Mouse (Mus musculus): Measurements from ENCODE around the gene Rreb1. TPM values are rescaled to one million over a fixed set of nuclear protein-coding genes. Genes with fewer than 3 reads are reported as not detected.

The Rreb1 gene
- polyA plus RNA-seq, 1 experiment, result 31.5 TPM

DNA sequence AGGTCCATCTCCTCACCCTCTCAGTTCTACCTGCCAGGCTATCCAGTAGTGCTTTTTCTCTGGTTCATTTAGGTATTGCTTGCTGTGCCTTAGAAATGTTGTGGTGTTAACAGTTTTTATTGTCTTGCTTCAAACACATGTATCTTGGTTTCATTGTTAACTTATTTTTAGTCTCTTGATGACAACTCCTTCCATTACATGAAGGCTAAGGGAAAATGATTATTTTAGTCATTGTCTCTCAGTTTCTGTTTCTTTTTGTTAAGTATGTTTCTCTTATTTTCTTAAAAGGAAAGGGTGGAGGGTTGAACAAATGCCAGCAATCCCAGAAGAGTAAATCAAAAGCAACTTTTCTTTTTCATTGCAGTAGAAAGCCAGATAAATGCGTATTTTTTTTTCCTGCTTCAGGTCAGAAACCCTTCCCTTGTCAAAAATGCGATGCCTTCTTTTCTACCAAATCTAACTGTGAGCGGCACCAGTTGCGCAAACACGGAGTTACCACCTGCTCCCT is 163.0 kb downstream of the Rreb1 start:
- Histone ChIP-seq H3K9me3 (replicated peaks; ENCODE audit: control insufficient read depth, insufficient read depth, low read length, poor library complexity, severe bottlenecking) (no peaks in the 10 kb centered on the region), H3K4me3 (ENCODE audit: low read depth, low read length) (no peak overlapping the region), H3K4me1 (ENCODE audit: control insufficient read depth, insufficient read depth, low read length) (peaks cover 2% of the 10 kb centered on the region), H3K9ac (ENCODE audit: low read depth, poor library complexity, severe bottlenecking) (no peak overlapping the region), H3K27me3 (ENCODE audit: control insufficient read depth, insufficient read depth, low read length, poor library complexity, severe bottlenecking) (no peaks in the 10 kb centered on the region), H3K36me3 (ENCODE audit: control insufficient read depth, insufficient read depth, low read length, poor library complexity, severe bottlenecking) (no peaks in the 10 kb centered on the region), H3K27ac (ENCODE audit: insufficient read depth, low read length) (no peak overlapping the region)
- TF ChIP-seq CTCF (IDR thresholded peaks at IDR 0.05; ENCODE audit: low read depth, low read length), result no peak
- TF ChIP-seq EP300 (IDR thresholded peaks at IDR 0.05; ENCODE audit: insufficient read depth, low read depth, low read length), result no peak
- TF ChIP-seq POLR2A (IDR thresholded peaks at IDR 0.05; ENCODE audit: insufficient read depth, low read length), result no peak

DNA sequence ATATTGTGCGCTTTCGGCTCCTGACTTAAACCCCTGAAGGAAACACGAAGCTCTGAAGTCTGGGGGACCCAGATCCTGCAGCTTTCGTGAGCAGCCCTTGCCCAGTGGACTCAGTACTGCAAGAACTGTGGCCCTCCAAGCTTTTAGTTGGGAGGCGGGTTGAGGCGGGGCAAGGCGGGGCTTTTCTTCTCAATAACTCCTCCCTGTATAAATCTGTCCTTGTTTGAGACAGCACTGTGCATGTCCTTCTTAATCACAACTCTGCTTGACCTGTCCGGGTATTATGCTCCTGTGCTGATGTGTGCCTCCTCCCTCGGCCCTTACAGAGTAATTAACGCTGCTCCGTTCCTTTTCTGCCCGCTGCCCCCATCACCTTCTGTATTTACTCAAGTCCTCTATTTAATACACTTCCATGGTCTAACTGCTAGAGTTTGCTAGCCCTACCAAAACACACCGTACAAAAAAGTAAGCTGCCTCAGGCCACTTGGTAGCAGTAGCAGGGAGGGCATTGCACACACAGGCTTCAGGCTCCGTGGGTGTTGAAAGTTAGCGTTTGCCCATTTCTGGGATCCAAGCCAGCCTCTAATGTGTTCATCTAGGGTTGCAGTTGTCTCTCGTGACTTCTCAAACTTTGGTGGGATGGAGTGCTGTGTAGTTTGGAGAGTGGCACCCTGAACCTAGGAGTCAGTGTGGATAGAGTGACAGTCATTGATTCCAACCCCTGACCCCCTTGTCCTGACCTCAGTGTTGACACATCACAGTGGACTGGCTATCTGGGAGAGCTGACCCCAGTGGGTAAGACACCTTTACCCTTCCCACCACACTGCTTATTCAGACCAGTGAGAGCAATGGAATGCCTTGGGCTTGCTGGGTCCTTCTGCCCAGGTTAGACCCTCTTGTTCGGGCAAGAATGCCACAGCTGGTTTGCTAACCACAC is 164.0 kb downstream of the Rreb1 start:
- TF ChIP-seq POLR2A (IDR thresholded peaks at IDR 0.05; ENCODE audit: insufficient read depth, low read length) (no peak), EP300 (IDR thresholded peaks at IDR 0.05; ENCODE audit: insufficient read depth, low read depth, low read length) (no peak), CTCF (IDR thresholded peaks at IDR 0.05; ENCODE audit: low read depth, low read length) (no peak)
- no peak overlapping the region for H3K4me3 ChIP-seq (ENCODE audit: low read depth, low read length)
- peaks cover 1% of the 10 kb centered on the region for H3K9me3 ChIP-seq (replicated peaks; ENCODE audit: control insufficient read depth, insufficient read depth, low read length, poor library complexity, severe bottlenecking)
- H3K4me1 ChIP-seq (ENCODE audit: control insufficient read depth, insufficient read depth, low read length), result peaks cover 2% of the 10 kb centered on the region
- H3K9ac ChIP-seq (ENCODE audit: low read depth, poor library complexity, severe bottlenecking), result no peak overlapping the region
- H3K27me3 ChIP-seq (ENCODE audit: control insufficient read depth, insufficient read depth, low read length, poor library complexity, severe bottlenecking), result no peaks in the 10 kb centered on the region
- 0 out of 2 replicates have a peak, but pooled peaks cover under 1% of the 10 kb centered on the region for H3K36me3 ChIP-seq (ENCODE audit: control insufficient read depth, insufficient read depth, low read length, poor library complexity, severe bottlenecking)
- no peak overlapping the region for H3K27ac ChIP-seq (ENCODE audit: insufficient read depth, low read length)

DNA sequence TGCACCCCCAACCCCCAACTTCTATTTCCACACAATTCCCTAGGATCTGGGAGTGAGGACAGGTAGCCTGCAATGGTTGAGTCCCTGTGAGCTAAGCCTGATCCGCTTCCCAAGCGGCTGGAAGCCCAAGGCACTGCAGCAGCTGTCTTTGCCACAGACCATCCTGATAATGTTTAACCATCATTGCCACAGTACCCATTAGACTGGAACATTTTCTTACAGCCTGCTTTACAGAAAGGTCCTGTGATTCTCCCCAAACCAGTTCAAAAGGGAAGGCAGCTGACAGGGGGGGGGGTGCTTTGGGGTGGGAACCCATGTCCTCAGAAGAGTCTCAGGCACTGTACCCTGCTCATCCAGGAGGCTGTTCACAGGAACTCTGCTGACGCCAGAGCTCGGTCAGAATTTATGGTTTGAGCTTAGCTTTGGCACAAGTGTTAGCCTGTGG is 164.7 kb downstream of the Rreb1 start:
- TF ChIP-seq POLR2A (IDR thresholded peaks at IDR 0.05; ENCODE audit: insufficient read depth, low read length), result no peak
- TF ChIP-seq EP300 (IDR thresholded peaks at IDR 0.05; ENCODE audit: insufficient read depth, low read depth, low read length), result no peak
- TF ChIP-seq CTCF (IDR thresholded peaks at IDR 0.05; ENCODE audit: low read depth, low read length), result no peak
- Histone ChIP-seq H3K4me3 (ENCODE audit: low read depth, low read length) (no peak overlapping the region), H3K27ac (ENCODE audit: insufficient read depth, low read length) (no peak overlapping the region), H3K36me3 (ENCODE audit: control insufficient read depth, insufficient read depth, low read length, poor library complexity, severe bottlenecking) (0 out of 2 replicates have a peak, but pooled peaks cover 4% of the 10 kb centered on the region), H3K27me3 (ENCODE audit: control insufficient read depth, insufficient read depth, low read length, poor library complexity, severe bottlenecking) (no peaks in the 10 kb centered on the region), H3K9ac (ENCODE audit: low read depth, poor library complexity, severe bottlenecking) (no peak overlapping the region), H3K9me3 (replicated peaks; ENCODE audit: control insufficient read depth, insufficient read depth, low read length, poor library complexity, severe bottlenecking) (peaks cover 8% of the 10 kb centered on the region), H3K4me1 (ENCODE audit: control insufficient read depth, insufficient read depth, low read length) (peaks cover 2% of the 10 kb centered on the region)

DNA sequence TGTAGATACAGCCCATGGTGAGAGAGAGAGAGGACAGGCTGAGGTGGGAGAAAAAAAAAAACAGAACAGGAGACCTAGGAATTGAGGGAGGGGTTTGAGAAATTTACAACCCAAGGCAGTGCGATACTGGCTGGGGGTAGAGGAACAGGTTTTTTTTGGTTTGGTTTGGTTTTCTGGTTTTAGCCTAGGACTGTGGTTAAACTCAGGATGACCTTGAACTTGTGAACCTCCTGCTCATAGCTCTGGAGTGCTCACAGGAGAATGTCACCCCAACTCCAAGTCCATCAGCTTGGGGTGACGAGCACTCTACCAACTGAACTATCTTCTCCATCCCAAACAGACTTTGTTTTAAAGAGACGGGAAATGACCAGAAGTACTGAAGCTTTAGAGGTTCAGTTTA is 165.3 kb downstream of the Rreb1 start:
- Histone ChIP-seq H3K36me3 (ENCODE audit: control insufficient read depth, insufficient read depth, low read length, poor library complexity, severe bottlenecking) (0 out of 2 replicates have a peak, but pooled peaks cover 8% of the 10 kb centered on the region), H3K27ac (ENCODE audit: insufficient read depth, low read length) (no peak overlapping the region), H3K27me3 (ENCODE audit: control insufficient read depth, insufficient read depth, low read length, poor library complexity, severe bottlenecking) (no peaks in the 10 kb centered on the region), H3K9me3 (replicated peaks; ENCODE audit: control insufficient read depth, insufficient read depth, low read length, poor library complexity, severe bottlenecking) (peaks cover 13% of the 10 kb centered on the region), H3K4me3 (ENCODE audit: low read depth, low read length) (no peak overlapping the region), H3K9ac (ENCODE audit: low read depth, poor library complexity, severe bottlenecking) (no peak overlapping the region), H3K4me1 (ENCODE audit: control insufficient read depth, insufficient read depth, low read length) (peaks cover 2% of the 10 kb centered on the region)
- no peak for TF ChIP-seq POLR2A (IDR thresholded peaks at IDR 0.05; ENCODE audit: insufficient read depth, low read length)

DNA sequence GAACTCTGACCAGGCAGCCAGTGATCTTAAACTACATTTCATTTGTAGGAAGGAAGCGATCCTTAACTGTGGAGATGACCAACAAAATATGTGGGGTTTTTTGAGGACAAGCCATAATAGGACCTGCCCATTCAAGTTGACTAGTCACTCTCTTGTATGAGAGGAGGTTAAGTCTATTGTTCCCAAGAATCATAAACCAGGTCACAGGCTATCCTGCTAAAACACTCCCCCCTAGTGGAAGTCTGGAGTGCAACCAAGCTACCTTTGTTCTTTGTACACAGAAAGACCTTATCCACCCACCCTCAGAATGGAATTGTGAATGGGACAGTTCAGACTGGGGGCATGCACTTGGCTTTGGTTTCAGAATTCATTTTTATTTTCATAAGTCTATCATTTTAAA is 166.1 kb downstream of the Rreb1 start:
- Histone ChIP-seq H3K27ac (ENCODE audit: insufficient read depth, low read length) (no peak overlapping the region), H3K4me1 (ENCODE audit: control insufficient read depth, insufficient read depth, low read length) (peaks cover 2% of the 10 kb centered on the region), H3K27me3 (ENCODE audit: control insufficient read depth, insufficient read depth, low read length, poor library complexity, severe bottlenecking) (no peaks in the 10 kb centered on the region), H3K36me3 (ENCODE audit: control insufficient read depth, insufficient read depth, low read length, poor library complexity, severe bottlenecking) (0 out of 2 replicates have a peak, but pooled peaks cover 12% of the 10 kb centered on the region), H3K9me3 (replicated peaks; ENCODE audit: control insufficient read depth, insufficient read depth, low read length, poor library complexity, severe bottlenecking) (peaks cover 22% of the 10 kb centered on the region), H3K4me3 (ENCODE audit: low read depth, low read length) (no peak overlapping the region), H3K9ac (ENCODE audit: low read depth, poor library complexity, severe bottlenecking) (no peak overlapping the region)
- TF ChIP-seq EP300 (IDR thresholded peaks at IDR 0.05; ENCODE audit: insufficient read depth, low read depth, low read length) (no peak), CTCF (IDR thresholded peaks at IDR 0.05; ENCODE audit: low read depth, low read length) (no peak), POLR2A (IDR thresholded peaks at IDR 0.05; ENCODE audit: insufficient read depth, low read length) (no peak)

DNA sequence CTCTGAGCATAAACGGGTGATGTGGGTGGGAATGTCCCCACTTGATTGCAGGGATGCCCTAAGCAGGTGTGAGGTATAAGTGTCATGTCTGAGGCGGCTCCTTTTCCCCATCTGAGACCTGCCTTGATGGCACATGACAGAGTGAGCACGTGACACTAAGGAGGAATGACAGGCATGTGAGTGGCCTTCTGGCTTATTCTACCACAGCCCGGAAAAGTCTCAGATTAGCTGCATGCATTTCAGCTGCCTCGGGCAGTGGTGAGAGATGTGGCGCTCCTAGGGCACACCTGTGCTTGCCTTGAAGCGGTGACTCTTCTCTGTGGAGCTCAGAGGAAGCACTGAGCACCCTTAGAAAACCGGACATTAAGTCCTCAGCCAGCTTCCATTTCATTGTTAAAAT is 167.2 kb downstream of the Rreb1 start:
- Histone ChIP-seq H3K9ac (ENCODE audit: low read depth, poor library complexity, severe bottlenecking) (no peak overlapping the region), H3K4me3 (ENCODE audit: low read depth, low read length) (no peak overlapping the region), H3K27me3 (ENCODE audit: control insufficient read depth, insufficient read depth, low read length, poor library complexity, severe bottlenecking) (no peaks in the 10 kb centered on the region), H3K9me3 (replicated peaks; ENCODE audit: control insufficient read depth, insufficient read depth, low read length, poor library complexity, severe bottlenecking) (peaks cover 27% of the 10 kb centered on the region), H3K27ac (ENCODE audit: insufficient read depth, low read length) (no peak overlapping the region), H3K36me3 (ENCODE audit: control insufficient read depth, insufficient read depth, low read length, poor library complexity, severe bottlenecking) (0 out of 2 replicates have a peak, but pooled peaks cover 12% of the 10 kb centered on the region), H3K4me1 (ENCODE audit: control insufficient read depth, insufficient read depth, low read length) (peaks cover 2% of the 10 kb centered on the region)
- TF ChIP-seq CTCF (IDR thresholded peaks at IDR 0.05; ENCODE audit: low read depth, low read length) (no peak), EP300 (IDR thresholded peaks at IDR 0.05; ENCODE audit: insufficient read depth, low read depth, low read length) (no peak), POLR2A (IDR thresholded peaks at IDR 0.05; ENCODE audit: insufficient read depth, low read length) (no peak)

All from ES-Bruce4 (cell line).